Mouse (Mus musculus) natural killer cell, adult 2 months (primary cell): ENCODE results near the gene Trim41.
"Not testable (repeated sequence)": the region's sequence is repeated elsewhere in the genome, so short reads cannot be mapped to it uniquely, and the experiment has no call there.

Experiments used
- DNase-seq, 2 experiments: peaks; one replicate each; pipeline ENCODE4 v3.0.0; 2022; ENCODE audit warnings: low spot score in 2 of 2

Gene Trim41

GRCm38 (mm10) chr11:48837310-48838180 is 20.4 kb upstream of the Trim41 start:
- DNase-seq = peak; percentile 46 to 65

GRCm38 (mm10) chr11:48836990-48837309 is 19.8 kb upstream of the Trim41 start:
- DNase-seq = no peak

DNA sequence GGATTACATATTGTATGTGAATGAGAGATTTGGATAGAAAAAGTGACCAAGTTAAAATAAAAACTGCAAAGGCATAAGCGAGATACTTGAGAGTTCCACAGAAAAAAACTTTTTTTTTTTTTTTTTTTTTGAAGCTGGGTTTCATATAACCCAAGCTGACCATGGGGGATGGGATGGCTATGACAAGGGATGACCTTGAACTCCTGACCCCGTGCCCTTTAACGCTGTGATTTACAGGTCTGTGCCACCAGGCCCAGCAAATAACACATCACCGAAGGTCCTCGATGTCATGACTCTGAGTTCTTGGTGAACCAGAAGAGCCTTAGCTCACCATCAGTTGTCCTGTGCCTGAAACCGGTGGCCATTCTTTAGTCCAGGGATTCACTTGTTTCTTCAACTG is 18.8 kb upstream of the Trim41 start:
- no peak for DNase-seq

DNA sequence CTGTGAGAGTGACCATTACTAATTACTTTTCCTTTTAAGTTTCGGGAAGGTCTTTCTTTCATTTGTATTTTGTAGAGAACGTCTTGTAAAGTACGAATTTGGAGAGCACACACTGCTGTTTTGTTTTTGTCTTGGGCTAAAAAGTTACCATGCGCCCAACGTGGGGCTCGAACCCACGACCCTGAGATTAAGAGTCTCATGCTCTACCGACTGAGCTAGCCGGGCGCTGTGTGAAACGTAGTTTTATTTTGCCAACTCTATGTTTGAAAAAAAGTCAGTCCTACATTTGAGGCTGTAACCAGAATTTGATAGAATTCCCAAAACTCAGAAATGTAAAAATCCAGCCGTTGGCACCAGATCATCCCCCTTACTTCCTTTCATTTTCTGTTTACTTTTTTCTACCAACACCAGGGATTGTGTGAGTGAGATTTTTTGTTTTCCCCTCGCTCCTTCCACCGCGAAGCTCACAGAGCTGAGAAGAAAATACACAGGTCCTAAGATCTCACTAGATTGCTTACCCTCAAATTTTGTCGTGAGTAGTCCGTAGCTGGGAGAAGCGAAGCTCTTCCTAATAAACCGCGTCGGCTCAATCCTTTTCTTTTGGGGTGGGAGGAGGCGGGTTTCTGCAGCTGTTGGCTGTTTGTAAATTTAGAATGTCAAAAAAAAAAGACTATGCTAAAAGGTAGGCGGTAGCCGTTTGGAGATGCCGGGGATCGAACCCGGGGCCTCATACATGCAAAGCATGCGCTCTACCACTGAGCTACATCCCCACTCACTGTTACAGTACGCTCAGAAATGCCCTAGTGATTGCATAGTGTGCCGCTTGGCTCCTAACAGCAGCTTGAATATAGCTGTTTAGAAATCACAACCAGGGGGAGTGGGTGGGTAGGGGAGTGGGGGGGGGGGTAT is 16.8 kb upstream of the Trim41 start:
- DNase-seq = peak; percentile 90 to 93

GRCm38 (mm10) chr11:48833078-48833730 is 16.1 kb upstream of the Trim41 start:
- no peak for DNase-seq

DNA sequence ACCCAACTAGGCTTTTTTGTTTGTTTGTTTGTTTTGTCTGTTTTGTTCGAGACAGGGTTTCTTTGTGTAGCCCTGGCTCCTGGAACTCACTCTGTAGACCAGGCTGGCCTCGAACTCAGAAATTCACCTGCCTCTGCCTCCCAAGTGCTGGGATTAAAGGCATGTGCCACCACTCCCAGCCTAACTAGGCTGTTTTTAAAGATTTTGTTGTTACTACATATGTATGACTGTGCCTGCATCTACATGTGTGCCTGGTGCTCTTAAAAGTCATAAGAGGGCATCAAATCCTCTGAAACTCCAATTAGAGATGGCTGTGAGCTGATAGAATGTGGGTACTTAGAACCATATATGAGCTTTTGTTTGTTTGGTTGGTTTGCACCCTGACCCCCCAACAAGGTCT is 14.1 kb upstream of the Trim41 start:
- DNase-seq = no peak

- no peak for DNase-seq
These were observed 13.1 kb upstream of the Trim41 start for GRCm38 (mm10) chr11:48830279-48830678.

GRCm38 (mm10) chr11:48827926-48828325 is 10.8 kb upstream of the Trim41 start:
- no peak for DNase-seq

- no peak for DNase-seq
These were observed 9.6 kb upstream of the Trim41 start for GRCm38 (mm10) chr11:48826752-48827096.

- DNase-seq = peak in 1 of 2 experiments; percentile 23
These were observed 9.0 kb upstream of the Trim41 start, which contains the start of the genes Trim7 and Gm12184 for GRCm38 (mm10) chr11:48825979-48826751. Trim7 (plus strand) TSS chr11:48826140. Gm12184 (minus strand) TSS chr11:48826655.

GRCm38 (mm10) chr11:48824311-48824830 is 7.2 kb upstream of the Trim41 start:
- DNase-seq = peak in 1 of 2 experiments; percentile 21

- peak; percentile 72 to 81 for DNase-seq
These were observed 6.4 kb upstream of the Trim41 start for GRCm38 (mm10) chr11:48823536-48823972.

DNA sequence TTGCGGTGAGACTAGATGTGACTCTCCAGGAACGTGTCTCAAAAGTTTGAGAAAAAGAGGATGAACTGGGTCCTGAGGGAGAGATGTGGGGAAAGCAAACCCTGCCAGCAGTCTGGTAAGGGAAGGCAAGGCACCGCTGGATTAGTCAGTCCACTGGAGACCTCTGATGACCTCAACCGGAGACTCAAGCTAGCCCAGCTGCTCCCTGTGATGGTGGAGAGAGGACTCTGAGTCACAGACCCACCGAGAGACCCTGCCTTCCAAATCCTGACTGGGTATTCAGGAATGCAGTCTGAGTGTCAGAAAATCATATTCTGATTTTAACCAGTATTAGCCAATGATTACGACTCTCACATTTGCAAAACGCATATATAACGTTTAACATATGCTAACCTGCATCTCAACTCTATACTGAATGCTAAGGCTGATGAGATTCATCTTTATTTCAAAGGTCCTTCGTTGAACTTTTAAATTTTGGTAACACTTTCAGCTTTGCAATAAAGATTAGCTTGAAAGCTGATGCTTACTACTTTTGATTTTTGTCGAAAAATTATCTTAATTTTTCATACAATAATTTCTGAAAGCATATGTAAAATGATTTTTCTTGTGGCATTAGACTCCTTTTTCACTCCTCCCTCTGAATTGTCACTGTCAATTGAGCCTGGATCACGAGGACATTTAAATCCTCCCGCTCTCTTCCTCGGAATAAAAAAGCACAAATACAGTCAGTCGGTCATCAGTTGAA is 5.8 kb upstream of the Trim41 start:
- no peak for DNase-seq

- not testable (repeated sequence) for DNase-seq
These were observed 4.1 kb upstream of the Trim41 start for GRCm38 (mm10) chr11:48821299-48821698.

GRCm38 (mm10) chr11:48820308-48820674 is 3.1 kb upstream of the Trim41 start:
- DNase-seq = no peak

DNA sequence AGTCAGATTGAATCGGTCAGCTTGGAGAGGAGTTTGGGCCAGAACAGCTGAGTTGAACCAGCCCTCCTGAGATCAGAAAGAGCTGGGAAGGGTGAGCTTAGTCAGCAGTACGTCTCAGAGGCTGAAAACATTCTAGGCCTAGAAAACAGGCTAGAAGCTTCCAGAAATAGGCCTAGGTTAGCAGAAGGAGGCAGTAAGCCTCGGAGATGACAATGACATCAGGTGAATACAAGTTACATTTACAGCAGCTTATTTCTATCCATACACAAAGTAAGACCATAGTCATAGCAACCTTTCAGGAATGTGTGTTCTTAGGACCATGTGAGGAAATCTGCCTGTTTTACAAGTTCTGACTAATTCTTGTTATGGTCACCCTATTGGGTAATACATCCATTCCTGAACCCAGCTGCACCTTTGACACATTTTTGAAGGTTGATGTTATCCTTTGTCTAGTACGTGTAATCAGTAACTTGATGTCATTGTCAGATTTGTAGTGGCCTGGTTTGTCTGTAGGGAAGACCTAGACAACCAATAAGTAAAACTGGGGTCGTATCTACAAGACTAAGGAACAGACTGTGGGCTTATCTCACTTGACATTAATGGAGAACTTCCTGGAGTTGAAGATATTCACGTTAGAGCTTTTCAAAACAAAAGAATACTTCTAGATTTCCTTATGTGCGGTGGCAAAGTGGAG is 2.6 kb upstream of the Trim41 start:
- no peak for DNase-seq

DNA sequence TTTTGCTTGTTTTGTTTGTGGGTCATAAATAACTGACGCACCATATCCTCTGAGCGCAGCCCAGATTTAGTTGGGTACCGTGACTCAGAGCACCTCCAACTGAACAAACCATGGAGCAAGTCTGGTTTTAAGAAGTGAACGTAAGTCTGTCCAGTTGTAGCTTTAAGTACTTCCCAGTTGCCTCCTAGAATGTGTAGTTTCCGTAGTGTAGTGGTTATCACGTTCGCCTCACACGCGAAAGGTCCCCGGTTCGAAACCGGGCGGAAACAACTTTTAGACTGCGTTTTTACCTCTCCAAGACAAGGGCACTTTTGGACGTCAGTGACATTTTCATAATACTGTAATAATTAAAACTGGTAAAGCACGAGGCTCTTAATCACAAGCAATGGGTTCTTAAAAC is 1.2 kb upstream of the Trim41 start:
- DNase-seq = peak; percentile 88 to 89

DNA sequence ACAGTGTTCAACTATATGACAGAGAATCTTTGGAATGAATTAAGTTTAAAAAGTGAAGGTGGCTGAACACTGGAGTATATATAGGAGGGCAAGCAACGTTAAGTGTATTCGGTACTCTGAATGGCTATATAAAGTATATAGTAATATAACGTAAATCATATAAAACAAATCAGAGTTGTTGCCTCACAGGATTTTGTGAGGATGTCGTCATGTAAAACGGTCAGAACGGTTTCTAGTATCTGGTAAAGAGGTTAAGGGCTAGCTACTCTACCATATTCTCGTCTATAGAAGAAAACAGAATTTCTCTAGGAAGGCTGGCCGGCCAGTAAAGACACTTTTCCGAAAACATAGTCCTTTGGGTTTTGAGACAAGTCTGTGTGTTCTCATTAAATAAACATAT is 641 bp upstream of the Trim41 start:
- peak in 1 of 2 experiments; percentile 16 for DNase-seq

DNA sequence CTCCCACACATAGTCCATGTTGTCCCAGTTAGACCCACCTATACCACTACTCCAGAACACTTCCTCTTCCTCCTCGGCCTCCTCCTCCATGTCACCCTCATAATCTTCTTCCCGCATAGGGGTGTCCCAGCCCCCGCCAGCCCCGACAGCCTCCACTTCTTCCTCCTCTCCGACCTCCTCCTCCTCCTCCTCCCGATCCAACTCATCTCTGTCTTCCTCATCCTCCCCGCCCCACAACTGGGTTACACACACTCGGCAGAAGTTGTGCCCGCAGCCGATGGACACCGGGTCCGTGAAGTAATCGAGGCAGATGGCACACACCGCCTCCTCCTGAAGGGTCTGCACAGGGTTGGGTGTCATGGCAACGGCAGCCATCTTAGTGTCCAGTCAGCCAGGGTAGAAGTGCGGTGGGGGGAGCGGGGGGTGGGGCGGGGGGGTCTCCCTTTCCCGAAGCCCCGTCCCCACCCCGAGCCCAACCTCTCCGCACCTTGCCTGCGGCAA is 822 bp downstream of the Trim41 start:
- peak; percentile 24 to 32 for DNase-seq

DNA sequence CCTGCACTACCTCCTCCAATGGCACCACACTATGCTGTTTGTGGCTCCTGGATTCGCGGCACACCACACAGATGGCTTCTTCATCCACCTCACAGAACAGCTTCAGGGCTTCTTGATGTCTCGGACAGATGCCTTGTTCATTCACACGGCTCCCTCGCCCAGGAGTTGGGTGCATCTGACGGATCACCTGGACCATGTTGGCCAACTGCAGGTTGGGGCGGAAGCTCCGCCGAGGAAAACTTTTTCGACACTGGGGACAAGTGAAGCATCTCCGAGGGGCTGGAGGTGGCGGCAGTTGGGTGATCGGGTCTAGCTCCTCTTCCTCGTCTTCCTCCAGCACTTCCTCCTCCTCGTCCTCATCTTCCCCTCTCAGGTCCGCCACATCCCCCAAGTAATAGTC is 1.3 kb downstream of the Trim41 start:
- DNase-seq = no peak
